In the genomic region with DNA sequence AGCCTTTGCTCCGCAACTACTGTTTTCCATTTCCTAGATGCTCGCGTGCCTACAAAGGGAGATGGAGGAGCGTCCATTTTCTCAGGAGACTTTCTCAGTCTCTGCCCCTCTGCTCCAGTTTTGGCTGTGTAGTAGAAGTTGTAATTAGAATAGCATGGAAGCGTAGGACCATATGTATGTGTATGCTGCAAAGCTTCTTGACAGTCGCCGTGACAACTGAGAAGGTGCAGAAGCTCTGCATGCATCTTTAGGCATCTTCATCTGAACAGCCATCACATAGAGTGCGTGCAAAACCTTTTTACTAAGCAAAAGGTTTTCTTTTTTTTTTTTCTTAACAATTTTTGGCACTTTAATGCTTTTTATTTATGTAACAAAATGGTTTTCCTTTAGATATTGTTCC, we compare ENCODE assay signal across 29 mouse cellular contexts. TPM values are rescaled to one million over a fixed set of nuclear protein-coding genes. Genes with fewer than 3 reads are reported as not detected.
DNase-seq lines count a peak whose midpoint lies in the region; ATAC-seq lines count a peak whose summit lies in the region.
"Had no signal": no experiment of that assay in that cellular context is flagged by ENCODE, and none has a peak within 500 bp of the region (broad histone marks: within the 10 kb centered on the region; RNA-seq: fewer than 3 reads in every experiment).

No protein-coding gene starts in this region.

- H3K9me3 ChIP-seq in hindbrain, embryonic 13.5 days = peaks cover 7% of the 10 kb centered on the region; the same call in 1 of the 2 replicates
- H3K9me3 ChIP-seq in intestine, embryonic 15.5 days = no peaks in the 10 kb centered on the region
- H3K9me3 ChIP-seq: forebrain, embryonic 10.5 days; G1E; heart, embryonic 15.5 days had no signal

- H3K79me2 ChIP-seq in macrophage (ENCODE audit: inconsistent target) = no peaks in the 10 kb centered on the region

- H3K4me3 ChIP-seq in macrophage (ENCODE audit: inconsistent target) = no peak overlapping the region
- H3K4me3 ChIP-seq in hindbrain, embryonic 13.5 days = no peak overlapping the region
- H3K4me3 ChIP-seq in intestine, embryonic 15.5 days (replicated peaks) = no peak overlapping the region
- H3K4me3 ChIP-seq: forebrain, embryonic 10.5 days; gastrocnemius, adult 2 months; heart, embryonic 12.5 days; heart, embryonic 15.5 days; hindbrain, embryonic 10.5 days had no signal

- no peak overlapping the region for H3K9ac ChIP-seq in hindbrain, embryonic 13.5 days
- no peak overlapping the region for H3K9ac ChIP-seq in intestine, embryonic 15.5 days
- H3K9ac ChIP-seq: heart, embryonic 12.5 days; heart, embryonic 15.5 days; hindbrain, embryonic 14.5 days had no signal

- 97% methylated on average over 8 of the region's 8 CpGs for WGBS in macrophage (ENCODE audit: missing documents)
- WGBS in hindbrain, embryonic 13.5 days = 88% methylated on average over 8 of the region's 8 CpGs
- WGBS in intestine, embryonic 15.5 days = 91% methylated on average over 8 of the region's 8 CpGs

- DNase-seq in frontal cortex, postnatal 10 days (ENCODE audit: low spot score in 2 of 2) = no peak
- DNase-seq in right cerebral cortex, postnatal 4 days = peak; percentile 2
- no peak for DNase-seq in right cerebral cortex, postnatal 14 days
- DNase-seq: adrenal gland, postnatal 10 days; adrenal gland, postnatal 36 days; B cell, adult 2 months; cerebellum, adult 18-20 months; cerebellum, adult 9-10 months; cerebellum, postnatal 14 days; gastrocnemius, adult 2 months; gastrocnemius, postnatal 14 days; heart, adult 11 months; heart, postnatal 10 days; heart, postnatal 36 days had no signal

- no peaks in the 10 kb centered on the region for H3K4me1 ChIP-seq in hindbrain, embryonic 13.5 days (replicated peaks)
- no peaks in the 10 kb centered on the region for H3K4me1 ChIP-seq in intestine, embryonic 15.5 days (replicated peaks)
- H3K4me1 ChIP-seq: forebrain, embryonic 10.5 days; heart, embryonic 12.5 days; heart, embryonic 15.5 days; hindbrain, embryonic 10.5 days had no signal

- no peaks in the 10 kb centered on the region for H3K27me3 ChIP-seq in hindbrain, embryonic 13.5 days
- H3K27me3 ChIP-seq in intestine, embryonic 15.5 days (replicated peaks) = no peaks in the 10 kb centered on the region
- H3K27me3 ChIP-seq: CH12.LX; heart, embryonic 12.5 days; heart, embryonic 15.5 days had no signal

- H3K27ac ChIP-seq in macrophage = peak overlapping the region; percentile 94
- no peak overlapping the region for H3K27ac ChIP-seq in hindbrain, embryonic 13.5 days
- H3K27ac ChIP-seq in intestine, embryonic 15.5 days = no peak overlapping the region
- H3K27ac ChIP-seq: forebrain, embryonic 10.5 days; heart, embryonic 15.5 days; hindbrain, embryonic 10.5 days; hindbrain, embryonic 14.5 days; hindbrain, postnatal 0 days had no signal

- no peaks in the 10 kb centered on the region for H3K36me3 ChIP-seq in macrophage (ENCODE audit: inconsistent target)
- no peaks in the 10 kb centered on the region for H3K36me3 ChIP-seq in hindbrain, embryonic 13.5 days
- no peaks in the 10 kb centered on the region for H3K36me3 ChIP-seq in intestine, embryonic 15.5 days
- H3K36me3 ChIP-seq: forebrain, embryonic 10.5 days; G1E; heart, embryonic 12.5 days; heart, embryonic 15.5 days; hindbrain, embryonic 10.5 days had no signal

- peak; percentile 93 for ATAC-seq in frontal cortex, adult (ENCODE audit: low TSS enrichment)
- ATAC-seq in hindbrain, embryonic 13.5 days (ENCODE audit: low FRiP score) = no peak
- ATAC-seq in intestine, embryonic 15.5 days = no peak
- ATAC-seq: forebrain, embryonic 14.5 days; hindbrain, postnatal 0 days; inflammation-experienced regulatory T-cells, adult 6 months; Patski had no signal

- no peak overlapping the region for H3K4me2 ChIP-seq in hindbrain, embryonic 13.5 days
- H3K4me2 ChIP-seq in intestine, embryonic 15.5 days (replicated peaks) = no peak overlapping the region
- H3K4me2 ChIP-seq: heart, embryonic 12.5 days; heart, embryonic 15.5 days; hindbrain, embryonic 14.5 days had no signal

RNA-seq across cellular contexts. Expression of a gene that starts 14.1 kb away (rescaled TPM):
- 100 to 1,000 TPM; 171 to 719 (median 284) TPM for total RNA-seq in macrophage (2018; cell fraction: chromatin; rRNA removed)
- 10 to 100 TPM; 25.0 to 87.7 (median 46.2) TPM for total RNA-seq in macrophage (2018; cell fraction: cytosol; rRNA removed)
- total RNA-seq in macrophage (2018; cell fraction: nucleus; rRNA removed) = 100 to 1,000 TPM in 19 of 26 experiments, 10 to 100 TPM in 7; 78.9 to 441 (median 214) TPM
- 23.9 to 26.9 TPM (median 25.2 TPM) in 3 replicates for polyA plus RNA-seq in macrophage (2018)
- polyA plus RNA-seq in hindbrain, embryonic 13.5 days (2015; fragmentation: Nextera tagmentation; extraction: Ambion mirVana) = 27.6 and 28.2 TPM in 2 replicates
- polyA plus RNA-seq in intestine, embryonic 15.5 days (2015; fragmentation: Nextera tagmentation; extraction: Ambion mirVana) = 26.5 and 28.6 TPM in 2 replicates
- polyA plus RNA-seq: G1E had no signal
